Mouse (Mus musculus) embryonic facial prominence, embryonic 11.5 days (tissue): ENCODE measurements around the gene Gck. TPM values are rescaled to one million over a fixed set of nuclear protein-coding genes. Genes with fewer than 3 reads are reported as not detected.

ENCODE experiments used
- ATAC-seq: fragments of 200-750 bp; cut with Nextera tagmentation; replicated peaks from 2 replicates; pipeline ENCODE4 v1.8.0; 2017; ENCODE audit warnings: low read depth; ENCODE audit not compliant: insufficient number of reproducible peaks, low FRiP score, low TSS enrichment
- DNase-seq: peaks from one replicate; pipeline ENCODE4 v3.0.0-alpha.2; 2015; ENCODE audit warnings: low spot score
- H3K27ac ChIP-seq: fragments of 300-500 bp; sonication (generic); replicated peaks from 2 replicates; pipeline ENCODE4 v1.5.1; 2014; ENCODE audit warnings: mild to moderate bottlenecking, low read depth, low read length, control low read depth
- H3K27me3 ChIP-seq: fragments of 300-500 bp; sonication (generic); 2 replicates; pipeline ENCODE4 v1.6.1; 2014; ENCODE audit warnings: mild to moderate bottlenecking, low read length, moderate library complexity, mixed read lengths; ENCODE audit not compliant: control insufficient read depth, insufficient read depth
- H3K36me3 ChIP-seq: fragments of 300-500 bp; sonication (generic); replicated peaks from 2 replicates; pipeline ENCODE4 v1.6.1; 2014; ENCODE audit warnings: low read depth, mild to moderate bottlenecking, low read length, moderate library complexity, mixed read lengths; ENCODE audit not compliant: control insufficient read depth, insufficient read depth
- H3K4me1 ChIP-seq: fragments of 300-500 bp; sonication (generic); 2 replicates; pipeline ENCODE4 v1.6.1; 2014; ENCODE audit warnings: low read length, mixed read lengths; ENCODE audit not compliant: control insufficient read depth, insufficient read depth
- H3K4me2 ChIP-seq: fragments of 300-500 bp; sonication (generic); 2 replicates; pipeline ENCODE4 v1.6.1; 2014; ENCODE audit warnings: low read depth, mild to moderate bottlenecking, control low read depth, low read length, moderate library complexity
- H3K4me3 ChIP-seq: fragments of 300-500 bp; sonication (generic); 2 replicates; pipeline ENCODE4 v1.5.1; 2014; ENCODE audit warnings: low read depth, low read length, control low read depth
- H3K9ac ChIP-seq: fragments of 300-500 bp; sonication (generic); replicated peaks from 2 replicates; pipeline ENCODE4 v1.6.1; 2014; ENCODE audit warnings: mild to moderate bottlenecking, control low read depth, low read length
- H3K9me3 ChIP-seq: fragments of 300-500 bp; sonication (generic); replicated peaks from 2 replicates; pipeline ENCODE4 v1.6.1; 2016; ENCODE audit warnings: mild to moderate bottlenecking, low read length, inconsistent platforms, mixed read lengths; ENCODE audit not compliant: control insufficient read depth
- WGBS: fragments of 180-500 bp; shearing (Covaris S2); extraction: QIAGEN DNeasy Blood & Tissue Kit; methylation state at CpG from one replicate; pipeline ENCODE4 v1.1.7; 2014; 5-methylcytosine and 5-hydroxymethylcytosine counted together
- polyA plus RNA-seq: library from polyadenylated mRNA; unstranded; fragments of >200 nt; fragmentation: Nextera tagmentation; extraction: Ambion mirVana; gene quantifications from 2 replicates; pipeline ENCODE4 v1.2.1, GENCODE M21; 2014

Gene Gck
- polyA plus RNA-seq, 1 experiment from 2014 or later = 2.2 TPM

DNA sequence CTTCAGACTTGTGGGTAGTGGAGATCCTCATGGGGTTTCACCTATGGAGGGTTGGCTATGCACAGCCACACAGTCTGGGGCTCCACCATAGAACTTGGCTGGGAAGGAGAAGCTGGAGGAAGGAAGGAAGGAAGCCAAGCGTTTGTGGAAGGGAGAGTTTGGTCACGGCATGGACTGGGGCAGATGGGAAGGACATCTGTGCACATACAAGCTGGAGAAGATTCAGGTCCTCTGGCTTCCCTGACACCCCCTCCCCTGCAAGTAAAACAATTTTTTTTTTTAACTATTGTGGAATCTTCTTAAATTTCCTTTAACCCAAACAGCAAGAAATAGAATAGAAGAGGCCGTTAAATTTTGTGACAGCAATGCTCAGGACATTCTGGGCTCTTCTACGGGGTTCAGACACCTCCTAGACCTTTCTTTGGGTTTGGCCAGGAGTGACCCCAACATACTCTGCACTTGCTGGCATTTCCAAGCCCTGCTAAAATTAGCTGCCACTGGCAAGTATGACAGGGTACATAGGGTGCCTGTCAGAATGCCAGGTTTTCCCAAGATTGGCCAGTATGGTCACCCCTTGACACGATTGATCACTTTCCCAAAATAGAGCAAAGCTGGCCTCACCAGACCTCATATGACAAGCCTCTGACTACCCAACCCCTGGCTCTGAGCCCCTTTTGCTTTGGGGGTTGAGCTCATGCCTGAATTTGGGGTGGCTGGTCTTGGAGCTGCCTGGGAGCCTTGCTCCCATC lies 34.3 kb downstream of the Gck start:
- Histone ChIP-seq H3K9me3 (no peaks in the 10 kb centered on the region), H3K36me3 (no peaks in the 10 kb centered on the region), H3K27ac (no peak overlapping the region), H3K4me3 (no peak overlapping the region), H3K27me3 (no peaks in the 10 kb centered on the region), H3K4me1 (no peaks in the 10 kb centered on the region), H3K9ac (no peak overlapping the region), H3K4me2 (no peak overlapping the region)
- DNase-seq (no peak), ATAC-seq (no peak)
- 85% methylated on average over 5 of the region's 5 CpGs for WGBS

DNA sequence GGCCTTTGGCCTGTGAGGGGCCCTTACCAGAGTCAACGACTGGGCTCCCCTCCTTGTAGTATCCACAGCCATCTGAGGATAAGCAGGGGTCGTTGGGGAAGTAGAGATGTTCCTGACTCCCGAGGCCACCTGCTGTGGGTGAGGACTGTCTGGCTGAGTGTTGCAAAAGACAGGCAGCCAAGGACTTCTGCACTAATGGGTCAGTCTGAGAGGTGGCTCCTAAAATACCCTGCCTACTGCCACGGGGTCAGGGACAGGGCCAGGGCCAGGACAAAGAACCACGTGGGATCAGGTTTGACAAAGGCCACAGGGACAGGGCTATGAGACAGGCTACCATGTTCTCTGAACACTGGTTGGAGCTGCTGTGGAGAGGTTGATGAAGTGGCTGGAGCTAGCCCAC lies 34.9 kb downstream of the Gck start:
- Histone ChIP-seq H3K4me2 (no peak overlapping the region), H3K4me1 (no peaks in the 10 kb centered on the region), H3K27ac (no peak overlapping the region), H3K36me3 (no peaks in the 10 kb centered on the region), H3K4me3 (no peak overlapping the region), H3K9ac (no peak overlapping the region), H3K9me3 (no peaks in the 10 kb centered on the region), H3K27me3 (no peaks in the 10 kb centered on the region)
- DNase-seq (no peak), ATAC-seq (no peak)
- 58% methylated on average over 5 of the region's 5 CpGs for WGBS

GRCm38 (mm10) chr11:5913936-5914335 lies 35.9 kb downstream of the Gck start:
- Histone ChIP-seq H3K36me3 (no peaks in the 10 kb centered on the region), H3K4me3 (no peak overlapping the region), H3K4me2 (no peak overlapping the region), H3K27ac (no peak overlapping the region), H3K9ac (no peak overlapping the region), H3K9me3 (no peaks in the 10 kb centered on the region), H3K4me1 (no peaks in the 10 kb centered on the region), H3K27me3 (no peaks in the 10 kb centered on the region)
- ATAC-seq (no peak; the same call in 1 of the 2 replicates), DNase-seq (no peak)
- 69% methylated on average over 4 of the region's 4 CpGs for WGBS

GRCm38 (mm10) chr11:5913256-5913655 lies 36.6 kb downstream of the Gck start:
- Histone ChIP-seq H3K9ac (no peak overlapping the region), H3K9me3 (no peaks in the 10 kb centered on the region), H3K27me3 (no peaks in the 10 kb centered on the region), H3K36me3 (no peaks in the 10 kb centered on the region), H3K4me1 (no peaks in the 10 kb centered on the region), H3K4me2 (no peak overlapping the region), H3K27ac (no peak overlapping the region), H3K4me3 (no peak overlapping the region)
- ATAC-seq = no peak
- no peak for DNase-seq
- 75% methylated on average over 8 of the region's 8 CpGs for WGBS

- Histone ChIP-seq H3K4me3 (no peak overlapping the region), H3K27me3 (no peaks in the 10 kb centered on the region), H3K4me1 (no peaks in the 10 kb centered on the region), H3K4me2 (no peak overlapping the region), H3K36me3 (no peaks in the 10 kb centered on the region), H3K27ac (no peak overlapping the region), H3K9ac (no peak overlapping the region), H3K9me3 (no peaks in the 10 kb centered on the region)
- DNase-seq = peak; percentile 68
- no peak for ATAC-seq
- WGBS = 27% methylated on average over 5 of the region's 5 CpGs
These were observed 37.2 kb downstream of the Gck start for GRCm38 (mm10) chr11:5912635-5913034.

DNA sequence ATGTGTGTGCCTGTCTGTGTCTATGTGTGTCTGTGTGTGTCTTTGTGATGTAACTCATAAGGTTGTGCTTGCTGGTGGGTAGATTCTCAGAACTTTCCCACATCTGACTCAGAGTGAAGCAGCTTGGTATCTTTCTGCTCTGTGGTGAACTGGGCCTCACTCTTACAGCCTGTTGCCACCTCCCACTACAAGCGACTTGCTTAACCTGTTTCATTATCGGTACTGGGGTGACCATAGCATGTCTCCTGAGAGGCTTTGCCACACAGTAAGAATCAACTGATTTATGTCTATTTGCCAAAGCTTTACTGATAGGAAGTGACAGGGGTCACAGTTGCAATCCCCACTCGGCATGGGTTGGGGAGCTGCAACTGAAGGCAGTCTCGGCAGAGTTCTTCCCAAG lies 41.2 kb downstream of the Gck start:
- Histone ChIP-seq H3K4me2 (no peak overlapping the region), H3K36me3 (no peaks in the 10 kb centered on the region), H3K9ac (no peak overlapping the region), H3K4me3 (no peak overlapping the region), H3K27me3 (no peaks in the 10 kb centered on the region), H3K9me3 (no peaks in the 10 kb centered on the region), H3K4me1 (no peaks in the 10 kb centered on the region), H3K27ac (no peak overlapping the region)
- DNase-seq = no peak
- no peak for ATAC-seq
- WGBS = 75% methylated on average over 4 of the region's 4 CpGs

DNA sequence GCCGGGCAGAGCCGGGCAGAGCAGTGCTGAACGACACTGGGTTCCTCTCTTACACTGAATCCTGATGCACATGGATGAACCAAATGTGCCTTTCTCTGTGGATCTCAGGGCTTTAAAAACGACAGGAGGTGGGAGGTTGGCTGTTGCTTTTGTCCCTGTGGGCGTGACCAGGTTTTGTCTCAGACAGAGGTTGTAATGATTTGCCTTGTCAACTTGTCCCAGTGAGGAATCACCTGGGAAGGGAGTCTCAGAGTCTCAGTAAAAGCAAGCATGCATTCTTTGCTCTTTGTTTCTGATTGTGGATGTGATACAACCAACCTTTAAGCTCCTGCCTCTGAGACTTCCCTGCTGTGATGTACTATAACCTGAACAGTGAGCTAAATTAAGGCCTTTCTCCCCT lies 42.8 kb downstream of the Gck start:
- no peak for DNase-seq
- no peak for ATAC-seq

GRCm38 (mm10) chr11:5905778-5906518 lies 43.9 kb downstream of the Gck start:
- Histone ChIP-seq H3K27ac (no peak overlapping the region), H3K4me2 (no peak overlapping the region), H3K4me1 (peaks cover 2% of the 10 kb centered on the region; the same call in 1 of the 2 replicates), H3K9ac (no peak overlapping the region), H3K9me3 (no peaks in the 10 kb centered on the region), H3K36me3 (no peaks in the 10 kb centered on the region), H3K27me3 (no peaks in the 10 kb centered on the region), H3K4me3 (no peak overlapping the region)
- 82% methylated on average over 10 of the region's 10 CpGs for WGBS
- DNase-seq = no peak
- no peak for ATAC-seq

More for the DNA sequence above, 42.8 kb downstream of the Gck start:
- no peak overlapping the region for H3K27ac ChIP-seq
- H3K36me3 ChIP-seq = no peaks in the 10 kb centered on the region
- no peaks in the 10 kb centered on the region for H3K27me3 ChIP-seq
- no peaks in the 10 kb centered on the region for H3K9me3 ChIP-seq
- no peak overlapping the region for H3K9ac ChIP-seq
- no peaks in the 10 kb centered on the region for H3K4me1 ChIP-seq
- no peak overlapping the region for H3K4me2 ChIP-seq
- no peak overlapping the region for H3K4me3 ChIP-seq
- WGBS = 52% methylated on average over 5 of the region's 5 CpGs
